Mouse (Mus musculus): ENCODE results near the gene Flnb. TPM values are rescaled to one million over a fixed set of nuclear protein-coding genes. Genes with fewer than 3 reads are reported as not detected.
A peak's percentile ranks its signal among the peaks of the same experiment; 100 is the strongest.

Flnb gene
- polyA plus RNA-seq, 1 experiment = 37.2 TPM

DNA sequence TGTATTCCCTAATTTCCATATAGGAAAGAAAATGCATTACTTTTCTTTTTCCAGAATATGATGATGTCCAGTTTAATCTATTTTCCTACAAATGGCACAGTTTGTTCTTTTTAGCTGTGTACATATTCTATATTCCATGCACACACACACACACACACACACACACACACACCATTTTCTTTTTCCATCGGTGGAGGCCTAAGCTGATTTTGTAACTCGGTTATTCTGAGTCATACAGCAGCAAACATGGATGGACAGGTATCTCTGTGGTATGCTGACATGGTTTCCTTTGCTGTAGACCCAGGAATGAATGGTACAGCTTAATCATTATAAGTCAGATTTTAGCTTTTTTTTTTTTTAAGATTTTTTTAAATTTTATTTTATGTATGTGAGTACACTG is 44.5 kb downstream of the Flnb start:
- Histone ChIP-seq H3K4me3 (ENCODE audit: insufficient read depth, low read depth, low read length) (no peak overlapping the region), H3K27me3 (replicated peaks; ENCODE audit: control insufficient read depth, insufficient read depth, low read length) (no peaks in the 10 kb centered on the region), H3K4me1 (ENCODE audit: control insufficient read depth, insufficient read depth, low read length) (peaks cover 20% of the 10 kb centered on the region; the same call in 1 of the 2 replicates), H3K36me3 (ENCODE audit: control insufficient read depth, insufficient read depth, low read length) (no peaks in the 10 kb centered on the region), H3K27ac (ENCODE audit: insufficient read depth, low read depth, low read length) (no peak overlapping the region)
- TF ChIP-seq POLR2A (IDR thresholded peaks at IDR 0.05; ENCODE audit: low read depth, low read length) (no peak), CTCF (conservative IDR thresholded peaks at IDR 0.05; ENCODE audit: insufficient read depth, insufficient read length, low read depth, low read length) (no peak)
- no peak for DNase-seq
- WGBS = 93% methylated on average over 2 of the region's 2 CpGs

- Histone ChIP-seq H3K27me3 (replicated peaks; ENCODE audit: control insufficient read depth, insufficient read depth, low read length) (no peaks in the 10 kb centered on the region), H3K36me3 (ENCODE audit: control insufficient read depth, insufficient read depth, low read length) (no peaks in the 10 kb centered on the region), H3K4me1 (ENCODE audit: control insufficient read depth, insufficient read depth, low read length) (peaks cover 20% of the 10 kb centered on the region; the same call in 1 of the 2 replicates), H3K27ac (ENCODE audit: insufficient read depth, low read depth, low read length) (no peak overlapping the region), H3K4me3 (ENCODE audit: insufficient read depth, low read depth, low read length) (no peak overlapping the region)
- peak; percentile 44 for DNase-seq
- TF ChIP-seq CTCF (conservative IDR thresholded peaks at IDR 0.05; ENCODE audit: insufficient read depth, insufficient read length, low read depth, low read length) (no peak), POLR2A (IDR thresholded peaks at IDR 0.05; ENCODE audit: low read depth, low read length) (no peak)
- 39% methylated on average over 5 of the region's 5 CpGs for WGBS
Observed at GRCm38 (mm10) chr14:7863199-7863598, 45.4 kb downstream of the Flnb start.

- no peaks in the 10 kb centered on the region for H3K36me3 ChIP-seq (ENCODE audit: control insufficient read depth, insufficient read depth, low read length)
- no peaks in the 10 kb centered on the region for H3K27me3 ChIP-seq (replicated peaks; ENCODE audit: control insufficient read depth, insufficient read depth, low read length)
- TF ChIP-seq POLR2A (IDR thresholded peaks at IDR 0.05; ENCODE audit: low read depth, low read length) (no peak), CTCF (conservative IDR thresholded peaks at IDR 0.05; ENCODE audit: insufficient read depth, insufficient read length, low read depth, low read length) (no peak)
- peaks cover 17% of the 10 kb centered on the region; the same call in 1 of the 2 replicates for H3K4me1 ChIP-seq (ENCODE audit: control insufficient read depth, insufficient read depth, low read length)
- peak; percentile 67 for DNase-seq
- 0 out of 2 replicates have a peak overlapping the region, but pooled peaks have one; percentile 1 for H3K27ac ChIP-seq (ENCODE audit: insufficient read depth, low read depth, low read length)
- no peak overlapping the region for H3K4me3 ChIP-seq (ENCODE audit: insufficient read depth, low read depth, low read length)
- 42% methylated on average over 9 of the region's 9 CpGs for WGBS
Observed at GRCm38 (mm10) chr14:7863871-7864505, 46.2 kb downstream of the Flnb start.

DNA sequence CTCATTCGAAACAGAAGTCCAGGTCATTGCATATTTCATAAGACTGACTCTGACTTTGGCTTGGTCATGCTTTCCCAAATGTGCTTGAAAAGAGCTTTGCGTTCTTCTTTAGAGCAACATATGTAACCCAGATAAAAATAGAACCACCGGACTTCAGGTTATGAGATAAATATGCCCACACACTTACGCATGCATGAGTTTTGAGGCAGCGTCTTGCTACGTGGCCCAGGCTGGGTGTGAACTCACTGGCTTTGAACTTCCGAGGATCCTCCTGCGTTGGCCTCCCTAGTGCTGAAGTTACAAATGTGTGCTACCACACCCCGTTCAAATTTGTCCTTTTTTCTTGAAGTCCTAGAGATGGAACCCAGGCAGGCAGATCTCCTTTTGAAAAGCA is 46.7 kb downstream of the Flnb start:
- Histone ChIP-seq H3K27ac (ENCODE audit: insufficient read depth, low read depth, low read length) (no peak overlapping the region), H3K4me3 (ENCODE audit: insufficient read depth, low read depth, low read length) (no peak overlapping the region), H3K27me3 (replicated peaks; ENCODE audit: control insufficient read depth, insufficient read depth, low read length) (no peaks in the 10 kb centered on the region), H3K36me3 (ENCODE audit: control insufficient read depth, insufficient read depth, low read length) (no peaks in the 10 kb centered on the region), H3K4me1 (ENCODE audit: control insufficient read depth, insufficient read depth, low read length) (peaks cover 17% of the 10 kb centered on the region; the same call in 1 of the 2 replicates)
- no peak for DNase-seq
- WGBS = 70% methylated on average over 9 of the region's 9 CpGs
- no peak for TF ChIP-seq POLR2A (IDR thresholded peaks at IDR 0.05; ENCODE audit: low read depth, low read length)
- no peak for TF ChIP-seq CTCF (conservative IDR thresholded peaks at IDR 0.05; ENCODE audit: insufficient read depth, insufficient read length, low read depth, low read length)

GRCm38 (mm10) chr14:7867224-7867623 is 49.5 kb downstream of the Flnb start:
- no peak for DNase-seq
- H3K27ac ChIP-seq (ENCODE audit: insufficient read depth, low read depth, low read length) = no peak overlapping the region
- H3K4me3 ChIP-seq (ENCODE audit: insufficient read depth, low read depth, low read length) = no peak overlapping the region
- peaks cover 10% of the 10 kb centered on the region; the same call in 1 of the 2 replicates for H3K4me1 ChIP-seq (ENCODE audit: control insufficient read depth, insufficient read depth, low read length)
- no peak for TF ChIP-seq POLR2A (IDR thresholded peaks at IDR 0.05; ENCODE audit: low read depth, low read length)
- no peak for TF ChIP-seq CTCF (conservative IDR thresholded peaks at IDR 0.05; ENCODE audit: insufficient read depth, insufficient read length, low read depth, low read length)
- no peaks in the 10 kb centered on the region for H3K27me3 ChIP-seq (replicated peaks; ENCODE audit: control insufficient read depth, insufficient read depth, low read length)
- WGBS = 58% methylated on average over 7 of the region's 7 CpGs
- H3K36me3 ChIP-seq (ENCODE audit: control insufficient read depth, insufficient read depth, low read length) = peaks cover 2% of the 10 kb centered on the region; the same call in 1 of the 2 replicates

- Histone ChIP-seq H3K4me3 (ENCODE audit: insufficient read depth, low read depth, low read length) (no peak overlapping the region), H3K36me3 (ENCODE audit: control insufficient read depth, insufficient read depth, low read length) (peaks cover 2% of the 10 kb centered on the region; the same call in 1 of the 2 replicates), H3K27me3 (replicated peaks; ENCODE audit: control insufficient read depth, insufficient read depth, low read length) (no peaks in the 10 kb centered on the region), H3K4me1 (ENCODE audit: control insufficient read depth, insufficient read depth, low read length) (peaks cover 6% of the 10 kb centered on the region; the same call in 1 of the 2 replicates), H3K27ac (ENCODE audit: insufficient read depth, low read depth, low read length) (no peak overlapping the region)
- TF ChIP-seq CTCF (conservative IDR thresholded peaks at IDR 0.05; ENCODE audit: insufficient read depth, insufficient read length, low read depth, low read length) (no peak), POLR2A (IDR thresholded peaks at IDR 0.05; ENCODE audit: low read depth, low read length) (no peak)
- DNase-seq = peak; percentile 61
- 39% methylated on average over 3 of the region's 3 CpGs for WGBS
Observed at GRCm38 (mm10) chr14:7867841-7868240, 50.1 kb downstream of the Flnb start.

DNA sequence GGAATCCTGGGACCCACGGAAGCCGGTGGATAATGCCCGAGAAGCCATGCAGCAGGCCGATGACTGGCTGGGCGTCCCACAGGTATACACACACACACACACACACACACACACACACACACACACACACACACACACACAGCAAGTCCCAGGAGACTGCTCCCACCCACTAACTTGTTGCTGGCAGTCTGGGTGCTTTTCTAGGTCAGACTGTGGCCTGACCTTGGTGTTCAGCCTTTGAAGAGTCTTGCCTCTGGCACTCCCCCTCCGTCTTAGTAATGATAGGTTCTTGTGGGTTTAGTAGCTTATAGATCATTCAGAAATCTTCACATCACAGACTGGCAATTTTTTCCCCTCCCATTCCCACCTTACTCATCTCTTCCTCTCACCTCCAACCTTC is 52.0 kb downstream of the Flnb start:
- peaks cover 2% of the 10 kb centered on the region; the same call in 1 of the 2 replicates for H3K36me3 ChIP-seq (ENCODE audit: control insufficient read depth, insufficient read depth, low read length)
- TF ChIP-seq CTCF (conservative IDR thresholded peaks at IDR 0.05; ENCODE audit: insufficient read depth, insufficient read length, low read depth, low read length) (no peak), POLR2A (IDR thresholded peaks at IDR 0.05; ENCODE audit: low read depth, low read length) (no peak)
- WGBS = 83% methylated on average over 6 of the region's 6 CpGs
- no peaks in the 10 kb centered on the region for H3K27me3 ChIP-seq (replicated peaks; ENCODE audit: control insufficient read depth, insufficient read depth, low read length)
- 0 out of 2 replicates have a peak, but pooled peaks cover 2% of the 10 kb centered on the region for H3K4me1 ChIP-seq (ENCODE audit: control insufficient read depth, insufficient read depth, low read length)
- no peak overlapping the region for H3K4me3 ChIP-seq (ENCODE audit: insufficient read depth, low read depth, low read length)
- DNase-seq = no peak
- no peak overlapping the region for H3K27ac ChIP-seq (ENCODE audit: insufficient read depth, low read depth, low read length)
